Mouse (Mus musculus) E14TG2a.4 (cell line): Measurements from ENCODE around the gene Tmem184c.

Source experiments
- H3K27me3 ChIP-seq: 2 replicates; pipeline ENCODE4 v1.6.1; 2014; ENCODE audit warnings: low read length, control low read depth; ENCODE audit not compliant: insufficient read depth
- H3K36me3 ChIP-seq: 2 replicates; pipeline ENCODE4 v1.6.1; 2014; ENCODE audit warnings: low read length, control low read depth; ENCODE audit not compliant: insufficient read depth
- H3K4me1 ChIP-seq: replicated peaks from 2 replicates; pipeline ENCODE4 v1.6.1; 2014; ENCODE audit warnings: low read depth, low read length, control low read depth
- H3K4me3 ChIP-seq: replicated peaks from 2 replicates; pipeline ENCODE4 v1.5.1; 2014; ENCODE audit warnings: mild to moderate bottlenecking, low read length
- H3K9me3 ChIP-seq: 2 replicates; pipeline ENCODE4 v1.6.1; 2014; ENCODE audit warnings: low read length, control low read depth
- CTCF ChIP-seq: conservative IDR thresholded peaks from 2 replicates; pipeline ENCODE4 v1.5.1; 2014; ENCODE audit warnings: low read length
- NANOG ChIP-seq: IDR thresholded peaks from 2 replicates; pipeline ENCODE4 v1.6.1; 2014; ENCODE audit warnings: borderline replicate concordance, low read length, mixed read lengths
- POU5F1 ChIP-seq: IDR thresholded peaks from 2 replicates; pipeline ENCODE4 v1.6.1; 2014; ENCODE audit warnings: low read length, borderline replicate concordance

Gene Tmem184c

DNA sequence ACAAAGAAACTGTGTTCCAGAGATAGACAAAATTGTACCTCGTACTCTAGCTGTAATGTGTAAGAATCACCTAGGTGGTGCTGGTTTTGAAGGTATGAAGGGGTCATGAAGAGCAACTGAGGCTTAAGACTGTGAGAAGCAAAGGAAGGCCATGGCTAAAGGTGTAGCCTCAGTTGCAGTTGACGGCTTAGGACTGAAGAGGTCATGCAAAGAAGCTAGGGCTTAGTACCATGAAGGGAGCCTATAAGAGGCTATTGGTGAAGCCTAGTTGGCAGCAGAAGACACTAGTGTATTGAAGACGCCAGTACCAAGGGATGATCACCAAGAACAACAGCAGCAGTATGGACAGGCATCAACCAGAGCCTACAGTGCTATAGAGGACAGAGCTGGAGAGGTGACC is 58.0 kb downstream of the Tmem184c start:
- Histone ChIP-seq H3K36me3 (peaks cover 64% of the 10 kb centered on the region), H3K4me1 (peaks cover 13% of the 10 kb centered on the region), H3K27me3 (no peaks in the 10 kb centered on the region), H3K4me3 (no peak overlapping the region), H3K9me3 (no peaks in the 10 kb centered on the region)
- TF ChIP-seq NANOG: no peak
- TF ChIP-seq POU5F1: no peak
- TF ChIP-seq CTCF: no peak

DNA sequence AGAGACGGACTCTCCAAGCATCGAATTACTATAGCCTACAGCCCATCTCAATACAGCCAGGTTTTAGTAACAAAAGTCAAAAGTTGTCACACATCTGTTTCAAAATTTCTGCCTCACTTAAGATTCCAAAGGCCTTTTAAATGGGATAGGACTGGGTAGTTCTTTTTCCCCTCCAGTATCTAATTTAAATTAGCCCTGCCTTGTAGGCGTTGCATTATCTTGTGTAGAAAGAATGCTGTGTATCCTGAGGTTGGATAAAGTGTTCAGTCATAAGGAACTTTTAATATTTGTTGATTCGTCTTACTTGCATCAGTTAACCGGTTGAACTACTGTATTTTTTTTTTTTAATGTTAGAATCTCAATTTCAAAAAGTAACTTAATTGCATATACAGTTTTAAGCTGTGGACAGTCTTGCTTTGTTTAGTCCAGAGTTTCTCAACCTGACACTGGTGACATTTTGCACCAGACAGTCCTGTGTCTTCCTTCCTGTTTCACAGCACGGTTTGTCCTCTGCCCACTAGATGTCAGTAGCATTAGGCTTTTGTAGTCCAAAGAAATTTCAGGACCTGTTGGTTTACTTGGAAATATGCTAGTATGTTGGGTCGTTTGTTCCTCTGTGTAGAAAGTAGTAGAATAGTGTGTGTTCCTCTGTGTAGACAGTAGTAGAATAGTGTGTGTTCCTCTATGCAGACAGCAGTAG is 60.5 kb downstream of the Tmem184c start:
- peaks cover 40% of the 10 kb centered on the region for H3K36me3 ChIP-seq
- H3K4me1 ChIP-seq: peaks cover 16% of the 10 kb centered on the region
- TF ChIP-seq POU5F1 (no peak), CTCF (peak; percentile 17; the same call in 1 of the 2 replicates), NANOG (no peak)
- H3K4me3 ChIP-seq: peak overlapping the region; percentile 94
- H3K27me3 ChIP-seq: no peaks in the 10 kb centered on the region
- H3K9me3 ChIP-seq: no peaks in the 10 kb centered on the region

DNA sequence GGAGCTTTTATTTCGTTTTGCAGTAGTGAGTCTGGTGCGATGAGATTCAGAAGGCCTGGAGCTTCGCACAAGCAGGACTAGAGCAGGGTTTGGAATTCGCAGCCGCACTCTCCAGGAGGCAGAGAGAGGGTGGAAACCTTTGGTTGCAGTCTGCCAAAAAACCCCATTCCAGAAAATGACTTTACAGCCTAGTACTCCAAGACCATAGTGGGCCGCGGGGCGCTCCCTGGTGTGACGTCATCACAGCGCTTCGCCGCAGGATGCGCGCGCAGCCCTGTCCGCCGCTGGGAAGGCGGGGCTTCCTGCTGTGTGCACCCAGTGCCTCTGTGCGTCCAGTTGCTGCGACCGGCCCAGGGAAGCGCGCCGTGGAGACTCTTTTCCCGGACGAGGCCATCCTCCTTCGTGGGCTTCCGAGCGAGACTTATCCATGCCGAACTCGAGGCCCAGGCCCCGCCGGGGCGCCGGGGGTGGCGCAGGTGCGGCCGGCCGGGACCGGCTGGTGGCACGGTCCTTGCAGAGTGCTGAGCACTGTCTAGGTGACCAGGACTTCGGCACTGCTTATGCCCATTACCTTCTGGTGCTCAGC is 61.3 kb downstream of the Tmem184c start, which contains the start of gene Prmt9:
Prmt9 (plus strand) TSS at position 277 of the 586 bp plus-strand sequence.
- peaks cover 33% of the 10 kb centered on the region for H3K36me3 ChIP-seq
- H3K27me3 ChIP-seq: no peaks in the 10 kb centered on the region
- no peaks in the 10 kb centered on the region for H3K9me3 ChIP-seq
- no peak for TF ChIP-seq NANOG
- TF ChIP-seq CTCF: no peak
- TF ChIP-seq POU5F1: no peak
- peaks cover 16% of the 10 kb centered on the region for H3K4me1 ChIP-seq
- H3K4me3 ChIP-seq: peak within 1 kb of the TSS; percentile 94
